Mouse (Mus musculus): ENCODE measurements at regions not wholly inside any gene's neighbourhood (a gene's known extent, or its start where the extent isn't known, plus 50 kb on each side); places are given as distances from the start of the nearest gene placed in this dataset.

- ATAC-seq (no peak), DNase-seq (ENCODE audit: low spot score) (no peak)
- no peaks in the 10 kb centered on the region for H3K36me3 ChIP-seq (ENCODE audit: insufficient read depth, low read length)
- H3K27ac ChIP-seq (ENCODE audit: low read length), result no peak overlapping the region
- 89% methylated on average over 10 of the region's 10 CpGs for WGBS
- TF ChIP-seq CTCF (IDR thresholded peaks at IDR 0.05), result no peak
- no peak for TF ChIP-seq EP300 (IDR thresholded peaks at IDR 0.05)
- H3K4me3 ChIP-seq (ENCODE audit: low read depth, low read length), result no peak overlapping the region
- no peaks in the 10 kb centered on the region for H3K27me3 ChIP-seq (replicated peaks; ENCODE audit: insufficient read depth, low read length)
- no peaks in the 10 kb centered on the region for H3K9me3 ChIP-seq (ENCODE audit: low read length)
- H3K9ac ChIP-seq (replicated peaks; ENCODE audit: low read depth), result no peak overlapping the region
- H3K4me1 ChIP-seq (ENCODE audit: insufficient read depth, low read depth, low read length), result no peaks in the 10 kb centered on the region
- no peak overlapping the region for H3K4me2 ChIP-seq (replicated peaks; ENCODE audit: low read depth, low read length)
Measured at GRCm38 (mm10) chr17:9938426-9938825, 268.9 kb upstream of the Pabpc6 start.

GRCm38 (mm10) chr17:9937211-9937610 lies 267.7 kb upstream of the Pabpc6 start:
- Histone ChIP-seq H3K9ac (replicated peaks; ENCODE audit: low read depth) (no peak overlapping the region), H3K4me1 (ENCODE audit: insufficient read depth, low read depth, low read length) (no peaks in the 10 kb centered on the region), H3K4me3 (ENCODE audit: low read depth, low read length) (no peak overlapping the region), H3K27me3 (replicated peaks; ENCODE audit: insufficient read depth, low read length) (no peaks in the 10 kb centered on the region), H3K9me3 (ENCODE audit: low read length) (no peaks in the 10 kb centered on the region), H3K27ac (ENCODE audit: low read length) (no peak overlapping the region), H3K4me2 (replicated peaks; ENCODE audit: low read depth, low read length) (no peak overlapping the region), H3K36me3 (ENCODE audit: insufficient read depth, low read length) (no peaks in the 10 kb centered on the region)
- TF ChIP-seq EP300 (IDR thresholded peaks at IDR 0.05) (no peak), CTCF (IDR thresholded peaks at IDR 0.05) (no peak)
- no peak for DNase-seq (ENCODE audit: low spot score)
- 83% methylated on average over 5 of the region's 5 CpGs for WGBS
- ATAC-seq, result no peak

GRCm38 (mm10) chr17:9932186-9932585 lies 262.7 kb upstream of the Pabpc6 start:
- Histone ChIP-seq H3K9me3 (ENCODE audit: low read length) (no peaks in the 10 kb centered on the region), H3K4me2 (replicated peaks; ENCODE audit: low read depth, low read length) (no peak overlapping the region), H3K4me3 (ENCODE audit: low read depth, low read length) (no peak overlapping the region), H3K36me3 (ENCODE audit: insufficient read depth, low read length) (no peaks in the 10 kb centered on the region), H3K27ac (ENCODE audit: low read length) (no peak overlapping the region), H3K9ac (replicated peaks; ENCODE audit: low read depth) (no peak overlapping the region), H3K27me3 (replicated peaks; ENCODE audit: insufficient read depth, low read length) (no peaks in the 10 kb centered on the region), H3K4me1 (ENCODE audit: insufficient read depth, low read depth, low read length) (no peaks in the 10 kb centered on the region)
- 73% methylated on average over 8 of the region's 8 CpGs for WGBS
- no peak for DNase-seq (ENCODE audit: low spot score)
- no peak for ATAC-seq
- TF ChIP-seq EP300 (IDR thresholded peaks at IDR 0.05) (no peak), CTCF (IDR thresholded peaks at IDR 0.05) (no peak)

GRCm38 (mm10) chr17:9931526-9931925 lies 262.0 kb upstream of the Pabpc6 start:
- DNase-seq (ENCODE audit: low spot score) (no peak), ATAC-seq (no peak)
- H3K9ac ChIP-seq (replicated peaks; ENCODE audit: low read depth), result no peak overlapping the region
- no peak for TF ChIP-seq EP300 (IDR thresholded peaks at IDR 0.05)
- no peak for TF ChIP-seq CTCF (IDR thresholded peaks at IDR 0.05)
- H3K4me3 ChIP-seq (ENCODE audit: low read depth, low read length), result no peak overlapping the region
- H3K27me3 ChIP-seq (replicated peaks; ENCODE audit: insufficient read depth, low read length), result no peaks in the 10 kb centered on the region
- no peaks in the 10 kb centered on the region for H3K9me3 ChIP-seq (ENCODE audit: low read length)
- no peak overlapping the region for H3K27ac ChIP-seq (ENCODE audit: low read length)
- no peaks in the 10 kb centered on the region for H3K36me3 ChIP-seq (ENCODE audit: insufficient read depth, low read length)
- H3K4me2 ChIP-seq (replicated peaks; ENCODE audit: low read depth, low read length), result no peak overlapping the region
- WGBS, result 76% methylated on average over 6 of the region's 6 CpGs
- H3K4me1 ChIP-seq (ENCODE audit: insufficient read depth, low read depth, low read length), result no peaks in the 10 kb centered on the region

- Histone ChIP-seq H3K4me2 (replicated peaks; ENCODE audit: low read depth, low read length) (no peak overlapping the region), H3K4me3 (ENCODE audit: low read depth, low read length) (no peak overlapping the region), H3K36me3 (ENCODE audit: insufficient read depth, low read length) (no peaks in the 10 kb centered on the region), H3K27me3 (replicated peaks; ENCODE audit: insufficient read depth, low read length) (no peaks in the 10 kb centered on the region), H3K27ac (ENCODE audit: low read length) (no peak overlapping the region), H3K4me1 (ENCODE audit: insufficient read depth, low read depth, low read length) (no peaks in the 10 kb centered on the region), H3K9me3 (ENCODE audit: low read length) (no peaks in the 10 kb centered on the region), H3K9ac (replicated peaks; ENCODE audit: low read depth) (no peak overlapping the region)
- DNase-seq (ENCODE audit: low spot score) (no peak), ATAC-seq (no peak)
- 70% methylated on average over 8 of the region's 8 CpGs for WGBS
- TF ChIP-seq CTCF (IDR thresholded peaks at IDR 0.05) (no peak), EP300 (IDR thresholded peaks at IDR 0.05) (no peak)
Measured at GRCm38 (mm10) chr17:9929448-9930088, 260.1 kb upstream of the Pabpc6 start.

GRCm38 (mm10) chr17:9927724-9928123 lies 258.2 kb upstream of the Pabpc6 start:
- peak overlapping the region; percentile 38; the same call in 1 of the 2 replicates for H3K27ac ChIP-seq (ENCODE audit: low read length)
- ATAC-seq (peak; percentile 55; the same call in 1 of the 2 replicates), DNase-seq (ENCODE audit: low spot score) (peak; percentile 84)
- H3K9ac ChIP-seq (replicated peaks; ENCODE audit: low read depth), result no peak overlapping the region
- TF ChIP-seq CTCF (IDR thresholded peaks at IDR 0.05) (no peak), EP300 (IDR thresholded peaks at IDR 0.05) (peak; percentile 43; the same call in 1 of the 2 replicates)
- no peaks in the 10 kb centered on the region for H3K36me3 ChIP-seq (ENCODE audit: insufficient read depth, low read length)
- no peaks in the 10 kb centered on the region for H3K9me3 ChIP-seq (ENCODE audit: low read length)
- no peaks in the 10 kb centered on the region for H3K27me3 ChIP-seq (replicated peaks; ENCODE audit: insufficient read depth, low read length)
- H3K4me2 ChIP-seq (replicated peaks; ENCODE audit: low read depth, low read length), result no peak overlapping the region
- H3K4me3 ChIP-seq (ENCODE audit: low read depth, low read length), result no peak overlapping the region
- no peaks in the 10 kb centered on the region for H3K4me1 ChIP-seq (ENCODE audit: insufficient read depth, low read depth, low read length)
- 29% methylated on average over 8 of the region's 8 CpGs for WGBS

All from lung, postnatal 0 days (tissue).